Mouse (Mus musculus) lung, embryonic 14.5 days (tissue): ENCODE measurements around the gene Nme7. TPM values are rescaled to one million over a fixed set of nuclear protein-coding genes. Genes with fewer than 3 reads are reported as not detected.

Source experiments
- ATAC-seq: fragments of 200-750 bp; cut with Nextera tagmentation; 2 replicates; pipeline ENCODE4 v1.8.0; 2017; ENCODE audit warnings: mild to moderate bottlenecking, moderate TSS enrichment, moderate library complexity; ENCODE audit not compliant: insufficient read depth
- DNase-seq: peaks from one replicate; pipeline ENCODE4 v3.0.0-alpha.2; 2015
- H3K27ac ChIP-seq: fragments of 300-500 bp; sonication (generic); 2 replicates; pipeline ENCODE4 v1.5.1; 2014; ENCODE audit warnings: low read depth, mild to moderate bottlenecking, moderate library complexity
- H3K27me3 ChIP-seq: fragments of 300-500 bp; sonication (generic); 2 replicates; pipeline ENCODE4 v1.6.1; 2014; ENCODE audit warnings: low read length, control low read depth; ENCODE audit not compliant: insufficient read depth
- H3K36me3 ChIP-seq: fragments of 300-500 bp; sonication (generic); 2 replicates; pipeline ENCODE4 v1.6.1; 2014; ENCODE audit warnings: control low read depth; ENCODE audit not compliant: insufficient read depth
- H3K4me1 ChIP-seq: fragments of 300-500 bp; sonication (generic); 2 replicates; pipeline ENCODE4 v1.6.1; 2014; ENCODE audit warnings: antibody characterized with exemption, control low read depth; ENCODE audit not compliant: insufficient read depth
- H3K4me2 ChIP-seq: fragments of 300-500 bp; sonication (generic); 2 replicates; pipeline ENCODE4 v1.6.1; 2014; ENCODE audit warnings: mild to moderate bottlenecking
- H3K4me3 ChIP-seq: fragments of 300-500 bp; sonication (generic); 2 replicates; pipeline ENCODE4 v1.5.1; 2014; ENCODE audit warnings: low read depth, low read length
- H3K9ac ChIP-seq: fragments of 300-500 bp; sonication (generic); 2 replicates; pipeline ENCODE4 v1.6.1; 2014
- H3K9me3 ChIP-seq: fragments of 300-500 bp; sonication (generic); 2 replicates; pipeline ENCODE4 v1.6.1; 2016; ENCODE audit warnings: low read depth, low read length, control low read depth
- CTCF ChIP-seq: IDR thresholded peaks from 2 replicates; pipeline ENCODE4 v1.5.1; 2016; ENCODE audit warnings: antibody characterized with exemption, low read depth
- whole genome bisulfite sequencing: fragments of 180-500 bp; shearing (Covaris S2); extraction: QIAGEN DNeasy Blood & Tissue Kit; methylation state at CpG from one replicate; pipeline ENCODE4 v1.1.7; 2014; 5-methylcytosine and 5-hydroxymethylcytosine counted together
- polyA plus RNA-seq: library from polyadenylated mRNA; unstranded; fragments of >200 nt; fragmentation: Nextera tagmentation; extraction: Ambion mirVana; gene quantifications from 2 replicates; pipeline ENCODE4 v1.2.1, GENCODE M21; 2014

Nme7 gene
- polyA plus RNA-seq, 1 experiment from 2014 or later: 32.6 TPM

DNA sequence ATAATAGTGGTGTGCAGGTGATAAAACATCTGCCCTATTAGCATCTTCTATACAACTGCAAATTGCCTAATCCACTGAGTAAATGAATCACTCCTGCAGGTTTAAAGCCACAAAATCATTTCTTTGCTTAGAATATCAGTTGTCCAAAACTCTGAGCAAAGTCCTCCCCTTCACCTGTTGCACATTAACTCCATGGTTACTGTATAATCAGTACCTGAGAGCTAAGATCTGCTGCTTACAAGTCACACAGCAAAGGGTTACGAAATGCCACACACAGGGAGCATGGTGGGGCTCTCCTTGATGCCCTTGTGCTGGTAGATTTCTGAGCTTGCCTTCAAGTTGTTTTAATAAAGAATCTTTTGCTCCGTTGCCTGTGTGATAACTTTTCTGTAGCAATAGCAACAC, 111.4 kb downstream of the Nme7 start:
- WGBS: 69% methylated on average over 2 of the region's 2 CpGs
- no peaks in the 10 kb centered on the region for H3K36me3 ChIP-seq
- no peaks in the 10 kb centered on the region for H3K4me1 ChIP-seq
- H3K9ac ChIP-seq: no peak overlapping the region
- no peak overlapping the region for H3K4me3 ChIP-seq
- no peaks in the 10 kb centered on the region for H3K27me3 ChIP-seq
- TF ChIP-seq CTCF: no peak
- no peak for DNase-seq
- ATAC-seq: no peak
- H3K4me2 ChIP-seq: no peak overlapping the region
- no peak overlapping the region for H3K27ac ChIP-seq
- no peaks in the 10 kb centered on the region for H3K9me3 ChIP-seq

DNA sequence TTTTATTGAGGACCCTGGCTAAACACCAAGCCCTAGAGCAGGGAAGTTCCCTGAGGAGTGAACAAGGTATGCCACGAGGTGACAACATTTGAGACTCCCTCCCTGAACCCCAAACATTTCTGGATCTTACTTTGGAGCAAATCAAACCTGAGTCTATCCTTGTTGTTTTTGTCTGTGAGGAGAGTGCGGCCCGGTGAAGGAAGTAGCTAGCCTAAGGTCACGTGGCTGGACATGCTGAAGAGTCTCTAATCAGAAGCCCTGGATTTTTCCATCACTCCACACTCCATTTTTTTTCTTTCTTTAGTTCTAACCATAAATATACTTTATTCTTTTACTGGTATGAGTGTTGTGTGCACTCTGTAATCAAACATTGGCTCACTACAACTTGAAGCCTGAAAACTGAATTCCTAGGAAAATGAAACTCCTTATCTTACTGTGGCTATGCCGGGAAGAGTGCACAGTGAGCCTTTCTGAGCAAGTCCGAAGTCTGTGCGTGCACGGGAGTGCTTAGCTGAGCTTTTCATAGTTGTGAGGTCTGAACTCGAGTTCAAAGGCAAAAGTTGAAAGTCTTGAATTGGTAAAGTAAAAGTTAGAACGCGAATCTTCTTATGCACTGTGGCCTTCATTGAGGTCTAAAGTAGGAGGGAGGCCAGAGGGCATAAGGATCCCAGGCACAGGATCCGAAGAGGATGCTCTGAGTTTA, 112.9 kb downstream of the Nme7 start:
- no peak for TF ChIP-seq CTCF

GRCm38 (mm10) chr1:164417604-164418003, 113.7 kb downstream of the Nme7 start:
- Histone ChIP-seq H3K4me1 (no peaks in the 10 kb centered on the region), H3K27me3 (no peaks in the 10 kb centered on the region), H3K27ac (no peak overlapping the region), H3K9me3 (no peaks in the 10 kb centered on the region), H3K9ac (no peak overlapping the region), H3K4me3 (no peak overlapping the region), H3K36me3 (no peaks in the 10 kb centered on the region), H3K4me2 (no peak overlapping the region)
- 60% methylated on average over 3 of the region's 3 CpGs for WGBS
- ATAC-seq (no peak), DNase-seq (no peak)
- no peak for TF ChIP-seq CTCF

More for the DNA sequence above, 112.9 kb downstream of the Nme7 start:
- Histone ChIP-seq H3K36me3 (no peaks in the 10 kb centered on the region), H3K4me3 (no peak overlapping the region), H3K27me3 (no peaks in the 10 kb centered on the region), H3K27ac (no peak overlapping the region), H3K4me2 (no peak overlapping the region), H3K9me3 (no peaks in the 10 kb centered on the region), H3K9ac (no peak overlapping the region), H3K4me1 (no peaks in the 10 kb centered on the region)
- 58% methylated on average over 12 of the region's 12 CpGs for WGBS
- DNase-seq (no peak), ATAC-seq (no peak)

DNA sequence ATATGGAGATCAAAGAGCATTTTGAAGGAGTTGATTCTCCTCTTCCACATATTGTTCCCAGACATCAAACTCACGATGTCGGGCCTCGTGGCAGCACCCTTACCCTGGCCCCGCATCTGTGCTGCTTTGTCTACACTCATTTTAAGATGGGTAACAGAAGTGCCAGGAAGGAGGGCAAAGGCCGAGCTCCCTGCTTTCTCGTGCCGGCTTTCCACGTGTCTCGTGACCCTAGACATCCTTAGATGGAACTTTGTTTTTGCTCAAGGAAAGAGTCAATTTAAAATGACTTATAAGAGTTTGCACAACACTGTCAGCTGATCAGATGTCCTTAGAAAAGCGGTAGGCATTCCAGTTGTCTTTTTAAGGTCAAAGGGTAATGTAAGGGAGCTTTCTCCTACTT, 114.4 kb downstream of the Nme7 start:
- Histone ChIP-seq H3K27ac (no peak overlapping the region), H3K36me3 (no peaks in the 10 kb centered on the region), H3K4me3 (no peak overlapping the region), H3K27me3 (no peaks in the 10 kb centered on the region), H3K4me1 (no peaks in the 10 kb centered on the region), H3K9ac (no peak overlapping the region), H3K9me3 (no peaks in the 10 kb centered on the region), H3K4me2 (no peak overlapping the region)
- no peak for TF ChIP-seq CTCF
- 64% methylated on average over 10 of the region's 10 CpGs for WGBS
- ATAC-seq (no peak), DNase-seq (no peak)

DNA sequence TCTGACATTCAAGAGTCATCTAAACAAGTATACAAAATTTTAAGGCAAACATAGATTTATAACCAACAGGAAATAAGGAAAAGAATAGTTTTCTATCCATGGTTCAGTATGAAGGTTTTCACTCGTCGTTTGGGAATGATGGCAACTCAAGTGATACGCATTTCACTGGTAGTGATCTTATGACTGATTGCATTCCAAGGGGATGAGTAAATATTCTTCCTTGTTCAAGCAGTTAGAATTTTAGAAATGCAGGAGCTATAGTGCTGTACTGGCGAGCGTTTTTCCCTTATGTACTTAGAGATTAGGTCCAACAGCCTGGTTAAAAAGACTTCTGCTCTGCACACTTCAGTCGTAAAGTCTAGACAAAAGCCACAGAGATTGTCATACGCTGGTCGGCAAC, 115.5 kb downstream of the Nme7 start:
- H3K4me2 ChIP-seq: no peak overlapping the region
- DNase-seq (no peak), ATAC-seq (no peak)
- no peaks in the 10 kb centered on the region for H3K36me3 ChIP-seq
- no peaks in the 10 kb centered on the region for H3K4me1 ChIP-seq
- no peak overlapping the region for H3K9ac ChIP-seq
- TF ChIP-seq CTCF: no peak
- no peak overlapping the region for H3K4me3 ChIP-seq
- H3K27ac ChIP-seq: no peak overlapping the region
- no peaks in the 10 kb centered on the region for H3K9me3 ChIP-seq
- no peaks in the 10 kb centered on the region for H3K27me3 ChIP-seq
- WGBS: 71% methylated on average over 8 of the region's 8 CpGs

DNA sequence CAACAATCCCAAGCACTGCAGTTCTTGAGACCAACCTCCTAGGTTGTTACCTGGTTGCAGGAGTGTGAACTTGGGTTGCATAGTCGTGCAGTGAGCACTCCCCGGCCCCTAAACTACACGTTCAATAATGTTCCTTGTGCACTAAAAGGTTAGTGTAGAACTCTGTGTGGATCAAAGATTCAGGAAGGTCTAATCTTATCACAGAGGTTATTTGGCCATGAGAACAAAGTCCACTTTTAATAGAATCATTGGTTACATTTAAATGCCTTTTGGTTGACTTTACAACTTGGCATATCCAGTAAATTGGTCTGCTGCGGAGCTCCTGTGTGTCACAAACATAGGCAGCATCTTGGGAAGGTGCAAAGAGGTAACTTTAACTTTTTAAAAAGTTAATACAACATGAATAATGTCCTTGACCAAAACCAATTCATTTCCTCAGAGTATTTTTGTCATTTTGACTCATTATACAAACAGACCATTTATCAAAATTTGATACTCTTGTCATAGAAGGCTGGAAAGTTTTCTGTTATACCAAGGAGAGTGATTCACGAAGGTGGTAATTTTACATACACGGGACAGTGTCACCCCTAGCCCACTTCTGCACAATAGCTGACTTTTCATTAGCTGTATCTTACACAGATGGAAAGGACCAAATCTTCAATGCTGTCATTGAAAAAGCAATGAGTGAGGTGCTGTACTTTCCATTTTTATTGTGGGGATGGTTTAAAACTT, 116.9 kb downstream of the Nme7 start:
- H3K4me1 ChIP-seq: no peaks in the 10 kb centered on the region
- no peaks in the 10 kb centered on the region for H3K27me3 ChIP-seq
- ATAC-seq (no peak), DNase-seq (no peak)
- no peaks in the 10 kb centered on the region for H3K9me3 ChIP-seq
- H3K4me3 ChIP-seq: no peak overlapping the region
- H3K36me3 ChIP-seq: no peaks in the 10 kb centered on the region
- no peak for TF ChIP-seq CTCF
- 70% methylated on average over 6 of the region's 6 CpGs for WGBS
- H3K4me2 ChIP-seq: no peak overlapping the region
- no peak overlapping the region for H3K9ac ChIP-seq
- no peak overlapping the region for H3K27ac ChIP-seq

DNA sequence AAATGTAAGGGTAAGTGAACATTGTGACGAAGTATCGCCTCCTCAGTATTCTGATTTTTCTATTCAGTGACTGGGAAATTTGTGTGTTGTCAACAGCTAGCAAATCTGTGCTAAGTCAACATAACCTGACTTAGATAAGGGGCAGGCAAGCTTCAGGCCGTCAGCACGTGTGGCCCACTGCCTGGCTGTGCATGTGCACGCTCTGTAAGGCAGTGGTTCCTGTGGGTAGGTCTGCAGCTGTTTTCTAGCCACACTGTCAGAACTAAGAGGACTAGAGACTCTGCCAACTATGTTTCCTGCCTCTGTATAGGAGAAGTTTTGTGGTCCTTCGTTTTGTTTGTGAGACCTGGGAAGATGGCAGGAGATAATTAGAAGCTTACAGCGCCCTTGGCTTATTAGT, 122.3 kb downstream of the Nme7 start:
- TF ChIP-seq CTCF: no peak
- no peaks in the 10 kb centered on the region for H3K4me1 ChIP-seq
- DNase-seq (no peak), ATAC-seq (no peak)
- no peaks in the 10 kb centered on the region for H3K27me3 ChIP-seq
- H3K4me2 ChIP-seq: no peak overlapping the region
- no peaks in the 10 kb centered on the region for H3K36me3 ChIP-seq
- H3K27ac ChIP-seq: no peak overlapping the region
- 74% methylated on average over 7 of the region's 7 CpGs for WGBS
- H3K9me3 ChIP-seq: no peaks in the 10 kb centered on the region
- H3K9ac ChIP-seq: no peak overlapping the region
- no peak overlapping the region for H3K4me3 ChIP-seq
